Mouse (Mus musculus): ENCODE results near the gene Gm20388. TPM values are rescaled to one million over a fixed set of nuclear protein-coding genes. Genes with fewer than 3 reads are reported as not detected.
"Not testable (repeated sequence)": the region's sequence is repeated elsewhere in the genome, so short reads cannot be mapped to it uniquely, and the experiment has no call there.

Gene Gm20388
- polyA plus RNA-seq, 1 experiment from 2014 or later, result 3.6 TPM

- peaks cover 19% of the 10 kb centered on the region for H3K36me3 ChIP-seq (replicated peaks)
- 66% methylated on average over 12 of the region's 12 CpGs for WGBS
- H3K4me1 ChIP-seq, result peaks cover 71% of the 10 kb centered on the region
- no peak overlapping the region for H3K27ac ChIP-seq (replicated peaks)
- H3K9me3 ChIP-seq, result no peaks in the 10 kb centered on the region
- H3K27me3 ChIP-seq (replicated peaks; ENCODE audit: low read depth, poor library complexity, severe bottlenecking), result peaks cover 3% of the 10 kb centered on the region
- no peak for DNase-seq (ENCODE audit: low spot score)
- H3K4me3 ChIP-seq, result no peak overlapping the region
Observed at GRCm38 (mm10) chr8:122313310-122313709, 2402.7 kb downstream of the Gm20388 start.

DNA sequence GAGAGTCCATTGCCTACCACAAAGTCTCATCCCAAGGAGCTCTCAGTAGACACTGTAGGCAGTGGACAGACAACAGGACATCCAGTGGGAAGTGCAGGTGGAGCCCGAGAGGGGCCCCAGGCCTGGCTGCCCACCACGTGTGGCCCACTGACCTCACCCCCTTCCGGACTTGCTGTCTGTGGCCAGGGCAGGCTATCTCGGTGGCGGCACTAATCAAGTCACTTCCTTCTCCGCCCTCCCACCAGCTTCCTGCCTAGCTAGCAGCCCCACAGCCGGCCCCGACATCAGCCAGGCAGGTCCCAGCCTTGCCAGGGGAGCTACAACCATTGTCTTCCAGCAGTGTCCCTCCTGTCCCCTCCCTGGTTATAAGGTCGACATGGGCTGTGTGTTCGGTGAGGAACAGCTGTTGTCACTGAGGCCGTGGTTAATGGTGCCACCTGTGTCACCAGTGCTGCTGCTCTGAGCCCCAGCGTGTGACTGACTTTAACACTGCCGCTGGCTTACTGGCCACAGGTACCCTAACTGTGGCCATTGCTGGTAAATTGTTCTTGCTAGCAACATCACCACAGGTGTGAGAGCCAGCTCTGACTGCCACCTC, 2404.4 kb downstream of the Gm20388 start:
- whole genome bisulfite sequencing, result 55% methylated on average over 13 of the region's 13 CpGs
- Histone ChIP-seq H3K27me3 (replicated peaks; ENCODE audit: low read depth, poor library complexity, severe bottlenecking) (peaks cover 13% of the 10 kb centered on the region), H3K27ac (replicated peaks) (peak overlapping the region; percentile 60), H3K36me3 (replicated peaks) (peaks cover 11% of the 10 kb centered on the region; the same call in 1 of the 2 replicates), H3K9me3 (no peaks in the 10 kb centered on the region), H3K4me3 (no peak overlapping the region; the same call in 1 of the 2 replicates), H3K4me1 (peaks cover 88% of the 10 kb centered on the region)
- DNase-seq (ENCODE audit: low spot score), result no peak

DNA sequence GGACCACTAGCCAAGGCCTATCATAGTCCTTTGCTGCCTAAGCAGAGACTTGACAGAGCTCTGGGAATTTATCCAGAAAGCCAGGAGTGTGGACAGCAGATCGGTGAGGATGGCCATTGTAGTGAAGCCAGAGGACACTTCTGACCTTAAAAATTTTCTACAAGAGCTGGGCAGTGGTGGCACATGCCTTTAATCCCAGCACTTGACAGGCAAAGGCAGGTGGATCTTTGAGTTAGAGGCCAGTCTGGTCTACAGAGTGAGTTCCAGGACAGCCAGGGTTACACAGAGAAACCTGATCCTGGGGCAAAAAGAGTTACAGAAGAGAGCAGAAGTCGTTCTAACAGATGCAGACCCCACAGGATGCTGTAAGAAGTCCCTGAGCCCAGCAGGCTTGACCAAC, 2405.8 kb downstream of the Gm20388 start:
- no peak for DNase-seq (ENCODE audit: low spot score)
- H3K4me1 ChIP-seq, result peaks cover 90% of the 10 kb centered on the region
- H3K36me3 ChIP-seq (replicated peaks), result peaks cover 9% of the 10 kb centered on the region; the same call in 1 of the 2 replicates
- WGBS, result 46% methylated on average over 2 of the region's 2 CpGs
- H3K4me3 ChIP-seq, result no peak overlapping the region
- H3K27me3 ChIP-seq (replicated peaks; ENCODE audit: low read depth, poor library complexity, severe bottlenecking), result peaks cover 19% of the 10 kb centered on the region
- no peaks in the 10 kb centered on the region for H3K9me3 ChIP-seq
- H3K27ac ChIP-seq (replicated peaks), result no peak overlapping the region

GRCm38 (mm10) chr8:122317918-122318475, 2407.4 kb downstream of the Gm20388 start:
- Histone ChIP-seq H3K27ac (replicated peaks) (peak overlapping the region; percentile 26; the same call in 1 of the 2 replicates), H3K9me3 (no peaks in the 10 kb centered on the region), H3K36me3 (replicated peaks) (peaks cover 9% of the 10 kb centered on the region; the same call in 1 of the 2 replicates), H3K27me3 (replicated peaks; ENCODE audit: low read depth, poor library complexity, severe bottlenecking) (peaks cover 27% of the 10 kb centered on the region), H3K4me1 (peaks cover 89% of the 10 kb centered on the region), H3K4me3 (no peak overlapping the region)
- 41% methylated on average over 8 of the region's 8 CpGs for WGBS
- no peak for DNase-seq (ENCODE audit: low spot score)

DNA sequence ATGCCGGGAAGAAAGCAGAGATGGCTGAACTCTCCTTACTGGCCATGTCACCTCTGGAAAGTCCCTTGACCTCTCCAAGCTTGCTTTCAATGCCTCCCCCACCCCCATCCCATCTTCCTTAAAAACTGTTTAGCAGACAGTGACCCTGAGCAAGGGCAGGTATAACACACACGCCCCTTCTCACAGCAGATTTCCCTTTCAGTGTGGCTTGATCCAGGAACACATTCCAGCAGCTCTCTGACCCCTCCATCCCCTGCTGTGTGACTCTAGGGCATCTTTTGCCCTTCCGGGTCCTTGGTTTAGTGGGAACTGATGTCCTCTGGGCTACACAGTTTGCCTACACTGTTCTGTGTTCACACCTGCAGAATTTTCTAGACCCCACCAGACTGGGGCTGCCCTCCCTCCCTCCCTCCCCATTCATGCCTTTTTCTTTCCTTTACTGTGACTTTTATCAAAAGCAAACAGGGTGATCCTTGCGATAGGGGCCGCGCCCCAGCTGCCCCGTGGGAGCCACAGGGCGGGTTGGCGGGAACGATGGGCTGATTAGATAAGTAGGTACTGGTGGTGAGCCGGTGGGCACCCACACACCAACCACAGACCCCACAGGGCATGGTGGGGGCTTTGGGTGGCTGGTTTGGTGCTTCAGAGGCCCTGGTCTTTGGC, 2408.5 kb downstream of the Gm20388 start:
- peak overlapping the region; percentile 26; the same call in 1 of the 2 replicates for H3K27ac ChIP-seq (replicated peaks)
- DNase-seq (ENCODE audit: low spot score), result no peak
- no peaks in the 10 kb centered on the region for H3K9me3 ChIP-seq
- peaks cover 9% of the 10 kb centered on the region; the same call in 1 of the 2 replicates for H3K36me3 ChIP-seq (replicated peaks)
- no peak overlapping the region for H3K4me3 ChIP-seq
- WGBS, result 68% methylated on average over 11 of the region's 11 CpGs
- peaks cover 86% of the 10 kb centered on the region for H3K4me1 ChIP-seq
- H3K27me3 ChIP-seq (replicated peaks; ENCODE audit: low read depth, poor library complexity, severe bottlenecking), result peaks cover 34% of the 10 kb centered on the region

- H3K4me1 ChIP-seq, result peaks cover 86% of the 10 kb centered on the region
Observed at GRCm38 (mm10) chr8:122319708-122320075, 2409.1 kb downstream of the Gm20388 start.

DNA sequence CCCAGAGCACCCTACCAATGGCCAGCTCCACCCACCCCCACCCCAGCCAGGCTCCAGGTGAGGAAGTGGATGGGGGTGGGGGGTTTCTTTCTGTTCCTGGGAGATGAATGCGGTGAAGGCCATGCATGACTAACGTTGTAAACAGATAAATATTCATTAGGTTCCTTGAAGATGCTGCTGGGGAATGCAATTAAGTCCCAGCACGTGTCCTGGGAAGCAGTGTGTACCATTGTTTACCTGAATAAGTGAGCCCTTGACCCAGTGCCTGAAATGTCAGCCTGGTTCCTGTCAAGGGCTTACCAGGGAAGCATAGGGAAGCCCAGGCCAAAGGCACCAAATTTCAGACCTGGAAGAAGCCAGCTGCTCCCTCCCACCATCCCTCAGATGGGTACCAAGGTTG, 2409.9 kb downstream of the Gm20388 start:
- Histone ChIP-seq H3K9me3 (no peaks in the 10 kb centered on the region), H3K27ac (replicated peaks) (0 out of 2 replicates have a peak overlapping the region, but pooled peaks have one; percentile 1), H3K4me1 (peaks cover 87% of the 10 kb centered on the region), H3K27me3 (replicated peaks; ENCODE audit: low read depth, poor library complexity, severe bottlenecking) (peaks cover 48% of the 10 kb centered on the region), H3K36me3 (replicated peaks) (no peaks in the 10 kb centered on the region; the same call in 1 of the 2 replicates), H3K4me3 (no peak overlapping the region)
- DNase-seq (ENCODE audit: low spot score), result no peak
- WGBS, result 19% methylated on average over 3 of the region's 3 CpGs

More at GRCm38 (mm10) chr8:122319708-122320075, 2409.1 kb downstream of the Gm20388 start:
- WGBS, result 73% methylated on average over 7 of the region's 7 CpGs
- Histone ChIP-seq H3K9me3 (no peaks in the 10 kb centered on the region), H3K27ac (replicated peaks) (peak overlapping the region; percentile 1; the same call in 1 of the 2 replicates), H3K27me3 (replicated peaks; ENCODE audit: low read depth, poor library complexity, severe bottlenecking) (peaks cover 39% of the 10 kb centered on the region), H3K4me3 (no peak overlapping the region), H3K36me3 (replicated peaks) (peaks cover 4% of the 10 kb centered on the region; the same call in 1 of the 2 replicates)
- no peak for DNase-seq (ENCODE audit: low spot score)

GRCm38 (mm10) chr8:122321455-122321921, 2410.8 kb downstream of the Gm20388 start:
- WGBS, result 69% methylated on average over 10 of the region's 10 CpGs
- Histone ChIP-seq H3K9me3 (no peaks in the 10 kb centered on the region), H3K27me3 (replicated peaks; ENCODE audit: low read depth, poor library complexity, severe bottlenecking) (peaks cover 57% of the 10 kb centered on the region), H3K4me3 (no peak overlapping the region), H3K36me3 (replicated peaks) (no peaks in the 10 kb centered on the region; the same call in 1 of the 2 replicates), H3K4me1 (peaks cover 87% of the 10 kb centered on the region), H3K27ac (replicated peaks) (0 out of 2 replicates have a peak overlapping the region, but pooled peaks have one; percentile 5)
- no peak for DNase-seq (ENCODE audit: low spot score)

GRCm38 (mm10) chr8:122322126-122322525, 2411.5 kb downstream of the Gm20388 start:
- peaks cover 80% of the 10 kb centered on the region for H3K4me1 ChIP-seq
- H3K27ac ChIP-seq (replicated peaks), result peak overlapping the region; percentile 5; the same call in 1 of the 2 replicates
- no peak overlapping the region for H3K4me3 ChIP-seq
- H3K36me3 ChIP-seq (replicated peaks), result no peaks in the 10 kb centered on the region
- DNase-seq (ENCODE audit: low spot score), result no peak
- 91% methylated on average over 7 of the region's 7 CpGs for WGBS
- H3K9me3 ChIP-seq, result no peaks in the 10 kb centered on the region
- H3K27me3 ChIP-seq (replicated peaks; ENCODE audit: low read depth, poor library complexity, severe bottlenecking), result peaks cover 63% of the 10 kb centered on the region

- Histone ChIP-seq H3K9me3 (no peaks in the 10 kb centered on the region), H3K4me1 (peaks cover 74% of the 10 kb centered on the region), H3K4me3 (no peak overlapping the region), H3K27ac (replicated peaks) (no peak overlapping the region; the same call in 1 of the 2 replicates), H3K36me3 (replicated peaks) (no peaks in the 10 kb centered on the region), H3K27me3 (replicated peaks; ENCODE audit: low read depth, poor library complexity, severe bottlenecking) (peaks cover 63% of the 10 kb centered on the region)
- 60% methylated on average over 11 of the region's 11 CpGs for WGBS
- no peak for DNase-seq (ENCODE audit: low spot score)
Observed at GRCm38 (mm10) chr8:122322792-122323191, 2412.2 kb downstream of the Gm20388 start.

GRCm38 (mm10) chr8:122323951-122324402, 2413.3 kb downstream of the Gm20388 start:
- not testable (repeated sequence) for H3K27ac ChIP-seq (replicated peaks); H3K4me3 ChIP-seq; DNase-seq (ENCODE audit: low spot score); H3K36me3 ChIP-seq (replicated peaks); H3K9me3 ChIP-seq
- 10% methylated on average over 13 of the region's 13 CpGs for WGBS
- Histone ChIP-seq H3K27me3 (replicated peaks; ENCODE audit: low read depth, poor library complexity, severe bottlenecking) (peaks cover 66% of the 10 kb centered on the region), H3K4me1 (peaks cover 67% of the 10 kb centered on the region)

DNA sequence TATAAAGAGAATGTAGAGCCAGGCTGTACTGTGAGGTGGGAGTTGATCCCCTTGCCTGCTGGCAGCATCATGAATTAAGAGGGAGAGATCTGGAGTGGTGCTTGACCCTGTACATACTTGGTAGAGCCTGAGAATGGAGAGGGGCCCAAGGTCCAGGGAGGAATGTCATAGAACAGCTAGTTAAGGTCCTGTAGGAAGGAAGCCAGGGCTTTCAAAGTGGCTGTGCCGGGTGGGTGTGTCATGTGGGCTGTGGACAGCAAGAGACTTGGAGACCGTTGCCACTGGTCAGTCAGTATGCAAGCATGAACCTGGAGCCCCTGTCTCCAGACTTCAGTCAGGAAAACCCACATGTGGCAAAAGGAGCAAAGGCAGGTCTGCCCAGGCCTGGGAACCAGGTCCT, 2414.6 kb downstream of the Gm20388 start:
- Histone ChIP-seq H3K27me3 (replicated peaks; ENCODE audit: low read depth, poor library complexity, severe bottlenecking) (peaks cover 57% of the 10 kb centered on the region), H3K36me3 (replicated peaks) (no peaks in the 10 kb centered on the region), H3K27ac (replicated peaks) (peak overlapping the region; percentile 36; the same call in 1 of the 2 replicates), H3K4me3 (no peak overlapping the region), H3K4me1 (peaks cover 65% of the 10 kb centered on the region), H3K9me3 (no peaks in the 10 kb centered on the region)
- no peak for DNase-seq (ENCODE audit: low spot score)
- 62% methylated on average over 2 of the region's 2 CpGs for WGBS

Measured in embryonic facial prominence, embryonic 10.5 days (tissue).